Mouse (Mus musculus) liver, embryonic 11.5 days (tissue): ENCODE data around the gene H2al1d. TPM values are rescaled to one million over a fixed set of nuclear protein-coding genes. Genes with fewer than 3 reads are reported as not detected.

Experiments
- ATAC-seq: fragments of 200-750 bp; cut with Nextera tagmentation; replicated peaks from 2 replicates; pipeline ENCODE4 v1.8.0; 2017; ENCODE audit warnings: moderate number of reproducible peaks, mild to moderate bottlenecking, moderate TSS enrichment, moderate library complexity; ENCODE audit not compliant: low FRiP score
- DNase-seq: peaks from one replicate; pipeline ENCODE4 v3.0.0-alpha.2; 2017; ENCODE audit warnings: low spot score
- H3K27ac ChIP-seq: fragments of 300-500 bp; sonication (generic); 2 replicates; pipeline ENCODE4 v1.5.1; 2014; ENCODE audit warnings: mild to moderate bottlenecking, low read depth, low read length, control low read depth
- H3K27me3 ChIP-seq: fragments of 300-500 bp; sonication (generic); replicated peaks from 2 replicates; pipeline ENCODE4 v1.6.1; 2014; ENCODE audit warnings: low read length, mixed read lengths; ENCODE audit not compliant: control insufficient read depth, insufficient read depth
- H3K36me3 ChIP-seq: fragments of 300-500 bp; sonication (generic); 2 replicates; pipeline ENCODE4 v1.6.1; 2014; ENCODE audit warnings: mild to moderate bottlenecking, low read length, moderate library complexity, mixed read lengths; ENCODE audit not compliant: control insufficient read depth, insufficient read depth
- H3K4me1 ChIP-seq: fragments of 300-500 bp; sonication (generic); replicated peaks from 2 replicates; pipeline ENCODE4 v1.6.1; 2014; ENCODE audit warnings: low read length, mixed read lengths; ENCODE audit not compliant: control insufficient read depth, insufficient read depth
- H3K4me2 ChIP-seq: fragments of 300-500 bp; sonication (generic); 2 replicates; pipeline ENCODE4 v1.6.1; 2014; ENCODE audit warnings: mild to moderate bottlenecking, control low read depth, moderate library complexity
- H3K4me3 ChIP-seq: fragments of 300-500 bp; sonication (generic); 2 replicates; pipeline ENCODE4 v1.5.1; 2014; ENCODE audit warnings: low read depth, low read length, control low read depth
- H3K9ac ChIP-seq: fragments of 300-500 bp; sonication (generic); 2 replicates; pipeline ENCODE4 v1.6.1; 2014; ENCODE audit warnings: low read depth, low read length, control low read depth
- H3K9me3 ChIP-seq: fragments of 300-500 bp; sonication (generic); 2 replicates; pipeline ENCODE4 v1.6.1; 2016; ENCODE audit warnings: low read length, inconsistent platforms, mixed read lengths; ENCODE audit not compliant: control insufficient read depth
- WGBS: fragments of 180-500 bp; shearing (Covaris S2); extraction: QIAGEN DNeasy Blood & Tissue Kit; methylation state at CpG from one replicate; pipeline ENCODE4 v1.1.7; 2014; 5-methylcytosine and 5-hydroxymethylcytosine counted together
- polyA plus RNA-seq: library from polyadenylated mRNA; unstranded; fragments of >200 nt; fragmentation: Nextera tagmentation; extraction: Ambion mirVana; gene quantifications from 2 replicates; pipeline ENCODE4 v1.2.1, GENCODE M21; 2014

The H2al1d gene
- polyA plus RNA-seq, 1 experiment from 2014 or later = not detected

- ATAC-seq (no peak), DNase-seq (no peak)
- Histone ChIP-seq H3K4me3 (no peak overlapping the region), H3K9me3 (no peaks in the 10 kb centered on the region), H3K9ac (no peak overlapping the region), H3K4me2 (no peak overlapping the region), H3K36me3 (no peaks in the 10 kb centered on the region), H3K27ac (no peak overlapping the region), H3K27me3 (peaks cover 8% of the 10 kb centered on the region; the same call in 1 of the 2 replicates), H3K4me1 (no peaks in the 10 kb centered on the region)
- WGBS = 73% methylated on average over 9 of the region's 9 CpGs
These were observed 37.1 kb downstream of the H2al1d start for GRCm38 (mm10) chrX:11345762-11346161.

- ATAC-seq = no peak
- Histone ChIP-seq H3K9ac (no peak overlapping the region), H3K4me2 (no peak overlapping the region), H3K36me3 (no peaks in the 10 kb centered on the region), H3K27ac (no peak overlapping the region), H3K27me3 (peaks cover 8% of the 10 kb centered on the region; the same call in 1 of the 2 replicates), H3K4me1 (no peaks in the 10 kb centered on the region), H3K9me3 (no peaks in the 10 kb centered on the region), H3K4me3 (no peak overlapping the region)
- DNase-seq = no peak
- WGBS = 88% methylated on average over 3 of the region's 3 CpGs
These were observed 38.1 kb downstream of the H2al1d start for GRCm38 (mm10) chrX:11346756-11347155.

Other genes starting within 250 kb of the H2al1d start
- not detected in 2 replicates for gene H2al1a, start 9.6 kb upstream of the H2al1d start, polyA plus RNA-seq
- gene H2al1b, start 6.4 kb upstream of the H2al1d start, polyA plus RNA-seq = not detected in 2 replicates
- gene H2al1c, start 3.2 kb upstream of the H2al1d start, polyA plus RNA-seq = not detected in 2 replicates
- gene H2al1e, start 3.1 kb downstream of the H2al1d start, polyA plus RNA-seq = not detected in 2 replicates
- not detected in 2 replicates for gene H2al1f, start 6.3 kb downstream of the H2al1d start, polyA plus RNA-seq
- gene H2al1g, start 9.4 kb downstream of the H2al1d start, polyA plus RNA-seq = not detected in 2 replicates
- gene H2al1h, start 12.7 kb downstream of the H2al1d start, polyA plus RNA-seq = not detected in 2 replicates
- not detected in 2 replicates for gene H2al1i, start 15.8 kb downstream of the H2al1d start, polyA plus RNA-seq
- not detected in 2 replicates for gene H2al1j, start 19.0 kb downstream of the H2al1d start, polyA plus RNA-seq